Mouse (Mus musculus) retina, embryonic 14.5 days (tissue): Measurements from ENCODE around the gene Zfp950.

ENCODE experiments used
- DNase-seq: peaks from one replicate; pipeline ENCODE4 v3.0.0-alpha.2; 2015; ENCODE audit warnings: low spot score

Zfp950 gene

GRCm38 (mm10) chr19:61056783-61057410, 83.7 kb downstream of the Zfp950 start:
- DNase-seq: no peak

- DNase-seq: no peak
Measured at GRCm38 (mm10) chr19:61052786-61053185, 87.9 kb downstream of the Zfp950 start.

GRCm38 (mm10) chr19:61052008-61052407, 88.6 kb downstream of the Zfp950 start:
- no peak for DNase-seq

GRCm38 (mm10) chr19:61051151-61051550, 89.5 kb downstream of the Zfp950 start:
- DNase-seq: no peak

- no peak for DNase-seq
Measured at GRCm38 (mm10) chr19:61049413-61049812, 91.2 kb downstream of the Zfp950 start.

GRCm38 (mm10) chr19:61048646-61049045, 92.0 kb downstream of the Zfp950 start:
- no peak for DNase-seq

- DNase-seq: no peak
Measured at GRCm38 (mm10) chr19:61039151-61039550, 101.5 kb downstream of the Zfp950 start.

GRCm38 (mm10) chr19:61031570-61031969, 109.1 kb downstream of the Zfp950 start:
- no peak for DNase-seq

- DNase-seq: no peak
Measured at GRCm38 (mm10) chr19:61021939-61022566, 118.6 kb downstream of the Zfp950 start.

GRCm38 (mm10) chr19:61021502-61021901, 119.1 kb downstream of the Zfp950 start:
- DNase-seq: no peak

GRCm38 (mm10) chr19:61017477-61018266, 123.0 kb downstream of the Zfp950 start:
- DNase-seq: no peak

- no peak for DNase-seq
Measured at GRCm38 (mm10) chr19:61009266-61009665, 131.4 kb downstream of the Zfp950 start.
